Mouse (Mus musculus): Measurements from ENCODE around the gene Prdm5. TPM values are rescaled to one million over a fixed set of nuclear protein-coding genes. Genes with fewer than 3 reads are reported as not detected.

Prdm5 gene
- polyA plus RNA-seq, 1 experiment from 2014 or later = 16.5 TPM

DNA sequence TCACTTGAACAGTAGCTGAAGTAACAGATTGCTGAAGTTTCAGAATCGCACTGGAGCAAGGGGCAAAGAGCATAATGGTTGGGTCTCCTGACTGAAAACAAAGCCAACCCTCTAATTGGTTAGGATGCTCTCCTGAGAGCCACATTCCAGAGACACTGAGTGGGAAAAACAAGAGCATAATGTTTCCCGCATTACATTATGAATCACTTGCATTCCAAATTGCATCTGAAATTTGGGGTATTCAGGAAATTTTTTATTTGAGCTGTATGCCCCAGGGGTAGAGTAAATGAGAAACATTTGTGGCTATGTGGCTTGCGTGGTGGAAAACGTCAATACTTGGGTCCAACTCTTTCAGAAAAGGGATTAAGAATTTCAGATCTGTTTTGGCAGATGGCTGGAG lies 55.2 kb downstream of the Prdm5 start:
- Histone ChIP-seq H3K9me3 (replicated peaks) (peaks cover 7% of the 10 kb centered on the region), H3K36me3 (peaks cover 11% of the 10 kb centered on the region), H3K27ac (no peak overlapping the region), H3K27me3 (no peaks in the 10 kb centered on the region), H3K9ac (no peak overlapping the region), H3K4me2 (no peak overlapping the region), H3K4me1 (replicated peaks) (no peaks in the 10 kb centered on the region), H3K4me3 (no peak overlapping the region)
- 92% methylated on average over 4 of the region's 4 CpGs for WGBS
- ATAC-seq (replicated peaks; ENCODE audit: insufficient number of reproducible peaks, insufficient read depth, low FRiP score, low read depth) = no peak

DNA sequence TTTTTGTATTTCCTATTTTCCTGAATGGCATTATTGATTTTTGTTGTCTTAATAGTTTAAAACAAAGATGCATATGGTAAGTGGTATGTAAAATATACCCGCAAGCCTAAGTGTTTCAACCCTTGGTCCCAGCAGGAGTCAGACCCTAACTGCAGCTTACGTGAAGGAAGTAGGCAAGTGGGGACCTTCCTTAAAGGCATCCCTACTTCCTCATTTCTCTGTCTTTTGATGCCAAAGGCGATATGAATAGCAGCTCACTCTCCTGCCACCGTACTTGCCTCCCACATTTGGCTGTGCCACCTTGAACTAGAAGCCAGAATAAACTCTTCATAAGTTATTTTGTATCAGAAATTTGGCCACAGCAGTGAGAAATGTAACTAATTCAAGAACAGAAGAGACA lies 63.8 kb downstream of the Prdm5 start:
- Histone ChIP-seq H3K27ac (no peak overlapping the region), H3K27me3 (no peaks in the 10 kb centered on the region), H3K9ac (no peak overlapping the region), H3K36me3 (no peaks in the 10 kb centered on the region; the same call in 1 of the 2 replicates), H3K4me2 (no peak overlapping the region), H3K4me3 (no peak overlapping the region), H3K9me3 (replicated peaks) (no peaks in the 10 kb centered on the region), H3K4me1 (replicated peaks) (no peaks in the 10 kb centered on the region)
- 85% methylated on average over 4 of the region's 4 CpGs for WGBS
- no peak for ATAC-seq (replicated peaks; ENCODE audit: insufficient number of reproducible peaks, insufficient read depth, low FRiP score, low read depth)

GRCm38 (mm10) chr6:65849127-65849526 lies 70.3 kb downstream of the Prdm5 start:
- no peaks in the 10 kb centered on the region for H3K9me3 ChIP-seq (replicated peaks)
- H3K27ac ChIP-seq = no peak overlapping the region
- H3K4me3 ChIP-seq = no peak overlapping the region
- no peaks in the 10 kb centered on the region for H3K27me3 ChIP-seq
- no peak overlapping the region for H3K4me2 ChIP-seq
- no peaks in the 10 kb centered on the region for H3K4me1 ChIP-seq (replicated peaks)
- no peak overlapping the region for H3K9ac ChIP-seq
- H3K36me3 ChIP-seq = no peaks in the 10 kb centered on the region; the same call in 1 of the 2 replicates
- ATAC-seq (replicated peaks; ENCODE audit: insufficient number of reproducible peaks, insufficient read depth, low FRiP score, low read depth) = no peak
- 74% methylated on average over 4 of the region's 4 CpGs for WGBS

DNA sequence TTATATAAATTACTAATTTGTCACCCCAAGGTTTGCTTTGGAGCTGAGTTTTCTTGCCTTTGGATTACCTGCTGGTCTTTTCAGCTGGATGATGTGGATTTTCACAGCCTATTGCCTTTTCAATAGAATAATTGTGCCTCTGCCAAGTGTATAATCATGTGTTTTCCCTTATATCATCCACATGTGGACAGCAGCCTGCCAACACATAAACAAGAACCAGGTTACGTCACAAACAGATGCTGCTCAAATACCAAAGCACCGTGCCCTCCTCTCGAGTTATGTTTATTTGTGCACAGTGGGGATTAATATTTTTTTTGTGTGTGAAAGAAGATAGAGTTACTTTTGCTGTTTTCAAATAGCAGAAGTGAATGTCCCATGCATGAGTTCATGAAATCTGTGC lies 70.9 kb downstream of the Prdm5 start:
- Histone ChIP-seq H3K9ac (no peak overlapping the region), H3K27ac (no peak overlapping the region)

DNA sequence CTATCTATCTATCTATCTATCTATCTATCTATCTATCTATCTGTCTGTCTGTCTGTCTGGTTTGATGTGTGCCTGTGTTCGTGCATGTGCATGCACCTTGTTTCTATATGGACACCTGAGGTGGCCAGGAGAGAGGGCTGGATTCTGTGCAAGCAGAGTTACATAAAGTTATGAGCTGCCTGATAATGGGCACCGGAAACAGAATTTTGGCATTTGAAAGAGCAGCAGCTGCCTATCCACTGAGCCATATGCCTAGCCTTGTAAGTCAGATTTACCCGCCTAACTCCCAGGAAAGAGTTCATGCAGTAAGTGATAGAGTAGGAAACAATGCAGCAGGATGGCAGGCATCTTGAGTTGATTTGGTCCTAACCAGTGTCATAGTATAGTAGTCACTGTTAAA lies 71.4 kb downstream of the Prdm5 start:
- no peaks in the 10 kb centered on the region for H3K4me1 ChIP-seq (replicated peaks)
- H3K9ac ChIP-seq = no peak overlapping the region
- H3K4me3 ChIP-seq = no peak overlapping the region
- no peaks in the 10 kb centered on the region for H3K27me3 ChIP-seq
- ATAC-seq (replicated peaks; ENCODE audit: insufficient number of reproducible peaks, insufficient read depth, low FRiP score, low read depth) = no peak
- WGBS = 90% methylated on average over 3 of the region's 3 CpGs
- H3K4me2 ChIP-seq = no peak overlapping the region
- H3K36me3 ChIP-seq = no peaks in the 10 kb centered on the region
- no peak overlapping the region for H3K27ac ChIP-seq
- H3K9me3 ChIP-seq (replicated peaks) = no peaks in the 10 kb centered on the region

More for the DNA sequence above, 70.9 kb downstream of the Prdm5 start:
- Histone ChIP-seq H3K4me3 (no peak overlapping the region), H3K4me1 (replicated peaks) (no peaks in the 10 kb centered on the region), H3K36me3 (no peaks in the 10 kb centered on the region; the same call in 1 of the 2 replicates), H3K27me3 (no peaks in the 10 kb centered on the region), H3K9me3 (replicated peaks) (no peaks in the 10 kb centered on the region), H3K4me2 (no peak overlapping the region)
- ATAC-seq (replicated peaks; ENCODE audit: insufficient number of reproducible peaks, insufficient read depth, low FRiP score, low read depth) = no peak
- WGBS = 77% methylated on average over 3 of the region's 3 CpGs

DNA sequence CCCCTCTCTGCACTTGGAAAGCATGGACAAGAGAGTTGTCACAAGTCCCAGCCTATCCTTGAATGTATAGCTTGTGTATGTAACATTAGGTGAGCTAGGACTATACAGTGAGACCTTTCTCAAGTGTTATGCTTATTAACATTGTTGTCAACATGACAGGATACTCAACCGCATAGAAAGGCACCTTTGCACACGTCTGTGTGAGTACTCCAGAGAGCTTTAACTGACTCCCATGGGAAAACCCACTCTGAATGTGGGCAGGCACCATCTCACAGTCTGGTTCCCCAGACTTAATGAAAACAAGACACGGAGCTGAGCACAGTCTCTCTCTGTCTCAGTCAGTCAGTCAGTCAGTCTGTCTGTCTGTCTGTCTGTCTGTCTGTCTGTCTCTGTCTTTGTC lies 75.2 kb downstream of the Prdm5 start:
- WGBS = 70% methylated on average over 3 of the region's 3 CpGs
- no peak overlapping the region for H3K4me2 ChIP-seq
- H3K27me3 ChIP-seq = no peaks in the 10 kb centered on the region
- H3K9ac ChIP-seq = no peak overlapping the region
- no peak overlapping the region for H3K27ac ChIP-seq
- H3K36me3 ChIP-seq = no peaks in the 10 kb centered on the region
- H3K4me1 ChIP-seq (replicated peaks) = 0 out of 2 replicates have a peak, but pooled peaks cover 2% of the 10 kb centered on the region
- no peaks in the 10 kb centered on the region for H3K9me3 ChIP-seq (replicated peaks)
- no peak overlapping the region for H3K4me3 ChIP-seq
- no peak for ATAC-seq (replicated peaks; ENCODE audit: insufficient number of reproducible peaks, insufficient read depth, low FRiP score, low read depth)

- Histone ChIP-seq H3K9me3 (replicated peaks) (no peaks in the 10 kb centered on the region), H3K27ac (no peak overlapping the region), H3K36me3 (no peaks in the 10 kb centered on the region), H3K4me3 (no peak overlapping the region), H3K27me3 (no peaks in the 10 kb centered on the region), H3K4me2 (no peak overlapping the region), H3K9ac (no peak overlapping the region), H3K4me1 (replicated peaks) (0 out of 2 replicates have a peak, but pooled peaks cover 2% of the 10 kb centered on the region)
- no peak for ATAC-seq (replicated peaks; ENCODE audit: insufficient number of reproducible peaks, insufficient read depth, low FRiP score, low read depth)
- WGBS = 84% methylated on average over 4 of the region's 4 CpGs
Observed at GRCm38 (mm10) chr6:65854585-65854984, 75.8 kb downstream of the Prdm5 start.

DNA sequence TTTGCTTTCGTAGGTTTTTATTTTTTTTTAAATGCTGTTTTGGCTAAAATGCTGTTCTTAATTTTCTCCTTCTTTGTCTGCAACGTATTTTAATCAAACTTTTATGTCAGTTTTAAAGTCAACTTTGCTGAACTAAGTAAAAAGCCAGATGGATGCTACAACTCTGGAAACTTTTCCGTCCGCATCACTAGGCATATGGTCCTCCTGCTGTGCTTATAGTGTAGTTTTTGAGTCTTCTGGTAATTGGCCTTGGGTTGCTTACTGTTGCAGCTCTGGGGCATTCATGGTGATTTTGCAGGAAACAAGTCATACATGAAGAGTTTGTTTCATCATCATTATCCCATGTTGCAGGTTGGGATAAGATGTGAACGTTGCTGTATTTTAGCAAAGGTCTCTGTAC lies 81.8 kb downstream of the Prdm5 start:
- Histone ChIP-seq H3K9me3 (replicated peaks) (no peaks in the 10 kb centered on the region), H3K27ac (no peak overlapping the region), H3K36me3 (no peaks in the 10 kb centered on the region), H3K4me1 (replicated peaks) (0 out of 2 replicates have a peak, but pooled peaks cover 2% of the 10 kb centered on the region), H3K4me3 (no peak overlapping the region), H3K9ac (no peak overlapping the region), H3K27me3 (no peaks in the 10 kb centered on the region), H3K4me2 (no peak overlapping the region)
- WGBS = 89% methylated on average over 5 of the region's 5 CpGs
- ATAC-seq (replicated peaks; ENCODE audit: insufficient number of reproducible peaks, insufficient read depth, low FRiP score, low read depth) = no peak

DNA sequence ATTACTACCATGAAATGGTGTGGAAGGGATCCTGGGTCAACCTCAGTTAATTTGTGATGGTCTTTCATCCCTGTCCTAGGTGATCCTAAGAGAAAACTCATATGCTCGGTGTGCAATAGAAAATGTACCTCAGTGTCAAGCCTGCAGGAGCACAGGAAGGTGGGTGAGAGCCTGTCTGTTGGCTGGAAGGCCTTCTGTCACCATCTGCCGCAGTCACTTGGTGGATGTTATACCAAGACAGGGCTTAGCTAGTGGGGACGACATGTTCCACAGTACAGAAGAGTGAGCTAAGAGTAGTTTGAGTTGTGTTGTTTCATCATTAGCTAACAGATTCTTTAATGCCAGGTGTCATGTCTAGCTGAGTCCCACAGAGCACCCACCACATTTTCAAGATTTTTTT lies 84.0 kb downstream of the Prdm5 start:
- H3K4me2 ChIP-seq = no peak overlapping the region
- no peaks in the 10 kb centered on the region for H3K36me3 ChIP-seq
- 87% methylated on average over 3 of the region's 3 CpGs for WGBS
- no peaks in the 10 kb centered on the region for H3K27me3 ChIP-seq
- no peak overlapping the region for H3K9ac ChIP-seq
- no peak overlapping the region for H3K27ac ChIP-seq
- H3K9me3 ChIP-seq (replicated peaks) = no peaks in the 10 kb centered on the region
- no peak for ATAC-seq (replicated peaks; ENCODE audit: insufficient number of reproducible peaks, insufficient read depth, low FRiP score, low read depth)
- H3K4me1 ChIP-seq (replicated peaks) = no peaks in the 10 kb centered on the region
- H3K4me3 ChIP-seq = no peak overlapping the region

DNA sequence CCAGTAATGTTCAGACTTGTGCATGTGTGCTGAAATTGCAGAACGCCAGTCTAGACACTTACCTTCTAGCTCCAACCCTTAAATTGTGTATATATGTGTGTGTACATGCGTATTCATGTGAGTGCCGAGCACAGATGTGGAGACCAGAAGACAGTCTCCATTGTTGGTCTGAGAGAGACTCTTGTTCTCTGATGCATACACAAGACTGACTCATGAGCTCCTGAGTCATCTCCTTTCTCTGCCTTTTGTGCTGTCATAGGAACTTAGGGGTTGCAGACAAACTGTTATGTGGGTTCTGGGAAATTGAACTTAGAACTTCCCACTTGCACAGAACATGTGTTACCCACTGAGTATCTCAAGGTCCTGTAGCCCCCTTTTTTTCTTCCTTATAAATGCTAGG lies 85.4 kb downstream of the Prdm5 start:
- H3K4me3 ChIP-seq = no peak overlapping the region
- H3K27ac ChIP-seq = no peak overlapping the region
- no peaks in the 10 kb centered on the region for H3K27me3 ChIP-seq
- H3K4me1 ChIP-seq (replicated peaks) = no peaks in the 10 kb centered on the region
- no peak overlapping the region for H3K4me2 ChIP-seq
- no peaks in the 10 kb centered on the region for H3K36me3 ChIP-seq
- no peak overlapping the region for H3K9ac ChIP-seq
- no peak for ATAC-seq (replicated peaks; ENCODE audit: insufficient number of reproducible peaks, insufficient read depth, low FRiP score, low read depth)
- H3K9me3 ChIP-seq (replicated peaks) = no peaks in the 10 kb centered on the region
- WGBS = 89% methylated on average over 3 of the region's 3 CpGs

DNA sequence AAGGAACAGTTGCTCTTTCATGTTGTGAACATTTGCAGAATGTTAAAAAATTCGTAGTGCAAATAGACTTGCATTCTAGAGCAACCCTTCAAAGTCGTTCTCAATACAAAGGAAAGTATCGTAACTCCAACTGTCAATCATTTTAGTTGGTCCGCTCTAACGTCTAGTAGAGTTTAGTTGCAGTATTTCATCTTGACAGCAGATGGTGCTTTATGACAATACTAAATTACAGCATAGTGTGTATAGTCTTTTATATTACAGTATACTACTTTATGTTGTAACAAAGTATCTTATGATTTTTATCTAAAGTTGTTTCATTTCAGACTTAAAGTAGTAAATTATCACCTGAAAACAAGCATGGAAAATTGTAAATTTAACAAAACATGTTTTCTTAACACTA lies 86.1 kb downstream of the Prdm5 start:
- WGBS = 79% methylated on average over 5 of the region's 5 CpGs
- no peak for ATAC-seq (replicated peaks; ENCODE audit: insufficient number of reproducible peaks, insufficient read depth, low FRiP score, low read depth)

DNA sequence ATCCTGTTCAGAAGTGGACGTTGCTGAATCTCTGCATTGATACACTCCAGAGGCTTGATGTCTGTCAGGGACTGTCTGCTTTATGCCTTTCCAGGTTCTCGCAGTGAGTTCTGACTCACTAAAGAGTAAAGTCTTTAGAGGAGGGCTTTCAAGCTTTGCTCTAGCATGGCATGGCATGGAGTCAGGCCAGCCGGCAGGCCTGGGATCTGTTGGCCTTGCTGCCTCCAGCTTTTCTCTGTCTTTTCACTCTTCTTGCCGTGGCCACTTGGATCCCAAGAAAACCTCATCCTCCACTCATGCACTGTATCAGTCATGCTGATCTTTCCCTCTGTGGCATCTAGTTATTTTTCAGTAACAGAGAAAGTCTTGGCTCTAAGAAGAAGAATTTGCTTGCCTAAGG lies 87.1 kb downstream of the Prdm5 start:
- H3K9ac ChIP-seq = no peak overlapping the region
- WGBS = 92% methylated on average over 4 of the region's 4 CpGs
- H3K36me3 ChIP-seq = no peaks in the 10 kb centered on the region
- H3K9me3 ChIP-seq (replicated peaks) = no peaks in the 10 kb centered on the region
- no peak overlapping the region for H3K27ac ChIP-seq
- H3K4me2 ChIP-seq = no peak overlapping the region
- H3K4me1 ChIP-seq (replicated peaks) = no peaks in the 10 kb centered on the region
- H3K4me3 ChIP-seq = no peak overlapping the region
- ATAC-seq (replicated peaks; ENCODE audit: insufficient number of reproducible peaks, insufficient read depth, low FRiP score, low read depth) = no peak
- H3K27me3 ChIP-seq = no peaks in the 10 kb centered on the region

More for the DNA sequence above, 86.1 kb downstream of the Prdm5 start:
- no peak overlapping the region for H3K4me2 ChIP-seq
- H3K9me3 ChIP-seq (replicated peaks) = no peaks in the 10 kb centered on the region
- H3K4me1 ChIP-seq (replicated peaks) = no peaks in the 10 kb centered on the region
- H3K36me3 ChIP-seq = no peaks in the 10 kb centered on the region
- no peak overlapping the region for H3K4me3 ChIP-seq
- no peaks in the 10 kb centered on the region for H3K27me3 ChIP-seq
- no peak overlapping the region for H3K9ac ChIP-seq
- H3K27ac ChIP-seq = no peak overlapping the region

Measured in heart, embryonic 15.5 days (tissue).